Mouse (Mus musculus) kidney, adult 2 months (tissue): ENCODE measurements around the gene Fam136a.
"Not testable (repeated sequence)": the region's sequence is repeated elsewhere in the genome, so short reads cannot be mapped to it uniquely, and the experiment has no call there.

Experiments
- CTCF ChIP-seq: fragments of 200-500 bp; conservative IDR thresholded peaks from 2 replicates; pipeline ENCODE4 v1.5.1; 2011; ENCODE audit warnings: low read depth, mild to moderate bottlenecking, control low read depth, low read length, moderate library complexity, mixed read lengths; ENCODE audit not compliant: insufficient read depth, insufficient read length
- POLR2A ChIP-seq: fragments of 200-500 bp; IDR thresholded peaks from one replicate; pipeline ENCODE4 v1.6.1; 2011; ENCODE audit warnings: low read depth, low read length, control low read depth

DNA sequence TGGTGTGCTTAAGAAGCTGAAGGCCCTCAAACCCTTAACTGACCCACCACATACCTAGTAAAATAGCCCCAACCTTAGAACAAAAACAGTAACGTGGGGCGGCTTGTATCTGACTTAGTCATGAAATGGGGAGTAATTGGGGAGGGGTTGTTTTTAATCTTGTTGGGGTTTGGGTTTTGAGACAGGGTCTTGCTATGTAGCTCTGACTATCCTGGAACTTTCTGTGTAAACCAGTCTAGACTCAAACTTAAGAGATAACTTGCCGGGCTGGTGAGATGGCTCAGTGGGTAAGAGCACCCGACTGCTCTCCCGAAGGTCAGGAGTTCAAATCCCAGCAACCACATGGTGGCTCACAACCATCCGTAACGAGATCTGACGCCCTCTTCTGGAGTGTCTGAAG, 14.7 kb downstream of the Fam136a start:
- not testable (repeated sequence) for TF ChIP-seq CTCF, POLR2A
